Mouse (Mus musculus) midbrain, embryonic 14.5 days (tissue): ENCODE measurements at regions not wholly inside any gene's neighbourhood (a gene's known extent, or its start where the extent isn't known, plus 50 kb on each side); places are given as distances from the start of the nearest gene placed in this dataset.

ENCODE experiments used
- ATAC-seq: fragments of 200-750 bp; cut with Nextera tagmentation; 2 replicates; pipeline ENCODE4 v1.8.0; 2017; ENCODE audit warnings: moderate number of reproducible peaks, moderate library complexity; ENCODE audit not compliant: low FRiP score, low TSS enrichment
- DNase-seq: peaks from one replicate; pipeline ENCODE4 v3.0.0-alpha.2; 2015
- H3K27ac ChIP-seq: fragments of 300-500 bp; sonication (generic); replicated peaks from 2 replicates; pipeline ENCODE4 v1.5.1; 2014; ENCODE audit warnings: mild to moderate bottlenecking, low read depth, low read length, moderate library complexity
- H3K27me3 ChIP-seq: fragments of 300-500 bp; sonication (generic); 2 replicates; pipeline ENCODE4 v1.6.1; 2014; ENCODE audit warnings: low read length, control low read depth, mixed read lengths; ENCODE audit not compliant: control insufficient read depth, insufficient read depth
- H3K36me3 ChIP-seq: fragments of 300-500 bp; sonication (generic); 2 replicates; pipeline ENCODE4 v1.6.1; 2014; ENCODE audit warnings: low read length, control low read depth; ENCODE audit not compliant: control insufficient read depth, insufficient read depth
- H3K4me1 ChIP-seq: fragments of 300-500 bp; sonication (generic); 2 replicates; pipeline ENCODE4 v1.6.1; 2014; ENCODE audit warnings: mild to moderate bottlenecking, antibody characterized with exemption, low read length, control low read depth; ENCODE audit not compliant: control insufficient read depth, insufficient read depth
- H3K4me2 ChIP-seq: fragments of 300-500 bp; sonication (generic); 2 replicates; pipeline ENCODE4 v1.6.1; 2014; ENCODE audit warnings: mild to moderate bottlenecking, low read length, moderate library complexity
- H3K4me3 ChIP-seq: fragments of 300-500 bp; sonication (generic); replicated peaks from 2 replicates; pipeline ENCODE4 v1.5.1; 2014; ENCODE audit warnings: low read depth, low read length
- H3K9ac ChIP-seq: fragments of 300-500 bp; sonication (generic); replicated peaks from 2 replicates; pipeline ENCODE4 v1.6.1; 2014; ENCODE audit warnings: mild to moderate bottlenecking, low read length, moderate library complexity
- H3K9me3 ChIP-seq: fragments of 300-500 bp; sonication (generic); 2 replicates; pipeline ENCODE4 v1.6.1; 2016; ENCODE audit warnings: low read length, control low read depth, mixed read lengths; ENCODE audit not compliant: control insufficient read depth
- WGBS: fragments of 180-500 bp; shearing (Covaris S2); extraction: QIAGEN DNeasy Blood & Tissue Kit; methylation state at CpG from one replicate; pipeline ENCODE4 v1.1.7; 2014; 5-methylcytosine and 5-hydroxymethylcytosine counted together

DNA sequence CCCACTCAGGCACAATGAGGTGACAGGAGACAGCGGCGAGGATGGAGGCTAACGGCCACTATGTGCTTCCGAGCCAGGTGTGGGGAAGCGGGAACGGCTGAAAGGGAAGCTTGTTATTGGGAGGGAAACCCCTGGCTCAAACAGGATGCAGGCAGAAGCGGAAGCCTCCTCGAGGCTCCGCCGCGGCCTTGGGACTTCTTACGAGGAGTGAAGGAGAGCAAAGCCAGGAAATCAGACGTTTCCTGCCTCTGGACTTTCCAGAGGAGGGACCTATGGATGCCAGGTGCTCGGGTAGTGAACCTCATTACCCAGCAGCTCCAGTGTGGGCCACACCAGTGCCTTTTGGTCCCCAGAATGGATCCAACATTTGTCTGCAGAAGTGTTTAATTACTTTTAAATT lies 449.6 kb downstream of the Med13l start:
- 90% methylated on average over 14 of the region's 14 CpGs for WGBS
- no peak for DNase-seq
- ATAC-seq, result no peak
- no peaks in the 10 kb centered on the region for H3K27me3 ChIP-seq
- no peak overlapping the region for H3K27ac ChIP-seq
- H3K4me2 ChIP-seq, result no peak overlapping the region
- H3K4me3 ChIP-seq, result no peak overlapping the region
- H3K9ac ChIP-seq, result no peak overlapping the region
- no peaks in the 10 kb centered on the region for H3K9me3 ChIP-seq
- H3K4me1 ChIP-seq, result peaks cover 9% of the 10 kb centered on the region; the same call in 1 of the 2 replicates
- no peaks in the 10 kb centered on the region for H3K36me3 ChIP-seq

DNA sequence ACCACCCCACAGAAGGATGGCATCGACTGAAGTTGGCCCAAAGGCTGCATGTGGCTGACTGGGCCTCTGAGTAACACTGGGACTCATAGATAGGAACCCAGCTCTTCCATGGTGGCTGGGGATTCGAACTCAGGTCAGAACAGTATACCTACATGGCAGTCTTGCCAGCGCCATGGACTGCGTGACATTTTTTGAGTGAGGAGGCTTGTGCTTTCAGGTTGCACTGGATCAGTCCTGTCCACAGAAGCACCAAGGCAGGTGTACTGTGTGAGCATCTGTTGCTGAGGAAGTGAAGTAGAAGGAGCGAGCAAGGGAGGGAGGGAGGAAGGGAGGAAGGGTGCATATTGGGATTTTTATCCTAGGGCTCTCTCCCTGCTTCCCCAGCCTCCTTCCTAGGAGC lies 454.7 kb downstream of the Med13l start:
- H3K27me3 ChIP-seq, result no peaks in the 10 kb centered on the region

DNA sequence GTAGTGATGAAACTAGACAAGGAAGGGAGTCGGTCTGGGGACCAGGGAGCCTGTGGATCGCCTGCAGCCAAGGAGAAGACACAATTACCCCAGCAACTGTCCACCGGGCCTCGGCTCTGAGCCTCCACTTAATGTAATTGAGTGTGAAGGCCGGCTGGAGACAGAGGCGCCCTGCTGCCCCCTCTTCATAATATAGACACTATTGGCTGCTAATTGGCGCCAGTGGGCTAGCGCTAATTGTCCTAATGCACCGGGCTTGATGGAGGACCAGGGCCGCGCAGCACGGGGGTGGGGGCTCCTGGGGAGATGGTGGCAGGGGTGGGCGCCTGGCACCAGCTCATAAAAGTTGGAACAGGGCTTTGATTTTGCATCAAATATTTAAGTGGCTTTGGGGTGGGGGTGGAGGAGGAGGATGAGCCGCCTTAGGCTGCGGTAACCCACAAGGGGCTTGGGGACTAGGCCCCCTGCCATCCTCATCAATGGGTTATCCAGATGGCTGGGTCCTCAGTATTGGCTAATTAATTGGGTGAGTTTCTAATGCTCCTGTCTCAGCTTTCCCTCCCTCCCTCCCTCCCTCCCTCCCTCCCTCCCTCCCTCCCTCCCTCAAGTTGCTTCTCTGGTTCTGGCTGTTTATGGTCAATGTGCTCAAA lies 455.3 kb downstream of the Med13l start:
- DNase-seq (peak; percentile 69), ATAC-seq (peak; percentile 75)
- Histone ChIP-seq H3K27ac (no peak overlapping the region), H3K9me3 (no peaks in the 10 kb centered on the region), H3K4me3 (no peak overlapping the region), H3K27me3 (no peaks in the 10 kb centered on the region), H3K4me1 (0 out of 2 replicates have a peak, but pooled peaks cover 3% of the 10 kb centered on the region), H3K4me2 (no peak overlapping the region), H3K9ac (no peak overlapping the region), H3K36me3 (no peaks in the 10 kb centered on the region)
- 12% methylated on average over 15 of the region's 15 CpGs for WGBS

More for the DNA sequence above, 454.7 kb downstream of the Med13l start:
- Histone ChIP-seq H3K4me1 (0 out of 2 replicates have a peak, but pooled peaks cover 3% of the 10 kb centered on the region), H3K27ac (no peak overlapping the region), H3K36me3 (no peaks in the 10 kb centered on the region), H3K4me2 (no peak overlapping the region), H3K9me3 (no peaks in the 10 kb centered on the region), H3K9ac (no peak overlapping the region), H3K4me3 (no peak overlapping the region)
- DNase-seq (no peak), ATAC-seq (peak; percentile 11; the same call in 1 of the 2 replicates)
- 84% methylated on average over 5 of the region's 5 CpGs for WGBS

DNA sequence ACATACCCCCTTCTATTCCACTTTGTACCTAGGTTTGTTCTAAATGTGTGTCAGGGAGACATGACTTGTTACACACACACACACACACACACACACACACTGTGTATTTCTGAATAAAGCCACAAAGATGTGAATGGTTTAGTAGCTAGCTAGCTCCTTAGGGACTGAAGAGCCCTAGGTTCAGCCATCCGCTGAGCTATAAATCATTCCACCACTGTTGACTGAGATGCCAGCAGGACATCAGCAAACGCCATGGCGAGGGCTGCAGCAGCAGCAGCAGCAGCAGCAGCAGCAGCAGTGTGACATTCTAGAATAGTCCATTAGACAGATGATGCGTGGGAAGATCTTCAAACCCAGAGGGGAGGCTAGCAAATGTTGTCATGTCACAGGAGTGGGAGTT lies 455.9 kb downstream of the Med13l start:
- H3K27me3 ChIP-seq, result no peaks in the 10 kb centered on the region
- ATAC-seq (no peak), DNase-seq (peak; percentile 37)
- H3K27ac ChIP-seq, result no peak overlapping the region
- 37% methylated on average over 4 of the region's 4 CpGs for WGBS
- H3K4me3 ChIP-seq, result no peak overlapping the region
- no peak overlapping the region for H3K9ac ChIP-seq
- H3K36me3 ChIP-seq, result no peaks in the 10 kb centered on the region
- H3K9me3 ChIP-seq, result no peaks in the 10 kb centered on the region
- 0 out of 2 replicates have a peak, but pooled peaks cover 3% of the 10 kb centered on the region for H3K4me1 ChIP-seq
- H3K4me2 ChIP-seq, result no peak overlapping the region

DNA sequence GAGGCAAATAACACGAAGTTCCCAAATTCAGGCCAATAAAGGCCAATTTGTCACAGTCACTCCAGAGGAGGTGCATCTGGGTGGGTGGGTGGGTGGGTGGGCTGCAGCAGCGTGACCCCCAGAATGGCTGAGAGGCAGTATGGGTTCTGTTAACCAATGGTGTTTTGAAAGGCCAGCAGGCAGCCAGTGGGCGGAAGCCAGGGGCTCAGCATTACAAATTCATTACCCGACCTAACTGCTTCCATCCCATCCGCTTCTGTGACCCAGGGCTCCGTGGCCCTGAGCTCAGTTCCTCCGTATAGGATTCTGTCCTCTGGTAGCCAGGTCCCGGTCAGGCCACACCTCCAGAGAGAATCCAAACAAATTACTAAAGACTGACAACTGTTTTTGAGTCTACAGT lies 463.5 kb downstream of the Med13l start:
- no peaks in the 10 kb centered on the region for H3K27me3 ChIP-seq
- no peaks in the 10 kb centered on the region for H3K36me3 ChIP-seq
- no peak for DNase-seq
- H3K9me3 ChIP-seq, result no peaks in the 10 kb centered on the region
- no peaks in the 10 kb centered on the region for H3K4me1 ChIP-seq
- WGBS, result 51% methylated on average over 8 of the region's 8 CpGs
- ATAC-seq, result no peak
- H3K9ac ChIP-seq, result no peak overlapping the region
- H3K27ac ChIP-seq, result no peak overlapping the region
- H3K4me3 ChIP-seq, result no peak overlapping the region
- H3K4me2 ChIP-seq, result no peak overlapping the region

DNA sequence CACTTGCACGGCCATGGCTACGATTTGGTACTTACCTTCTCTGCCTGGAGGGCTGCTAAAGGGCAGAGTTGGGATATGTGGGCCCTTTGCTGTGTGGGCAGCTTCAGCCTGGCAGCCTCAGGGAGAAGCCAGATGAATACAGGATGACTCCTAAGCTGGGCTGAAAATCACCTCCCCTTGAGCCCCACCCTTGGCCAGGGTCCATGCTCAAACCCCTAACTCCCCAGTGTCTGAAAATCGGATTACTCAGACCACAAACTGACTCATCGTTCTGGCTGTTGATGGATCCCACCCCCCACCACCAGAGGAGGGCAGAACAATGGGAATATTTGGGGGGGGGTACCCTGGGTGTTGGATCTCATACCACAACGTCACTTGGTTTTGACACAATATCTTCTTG lies 471.6 kb downstream of the Med13l start:
- Histone ChIP-seq H3K4me1 (no peaks in the 10 kb centered on the region), H3K36me3 (no peaks in the 10 kb centered on the region), H3K27me3 (no peaks in the 10 kb centered on the region), H3K4me2 (no peak overlapping the region), H3K4me3 (no peak overlapping the region), H3K27ac (no peak overlapping the region), H3K9me3 (no peaks in the 10 kb centered on the region), H3K9ac (no peak overlapping the region)
- DNase-seq, result no peak
- no peak for ATAC-seq
- WGBS, result 84% methylated on average over 5 of the region's 5 CpGs

DNA sequence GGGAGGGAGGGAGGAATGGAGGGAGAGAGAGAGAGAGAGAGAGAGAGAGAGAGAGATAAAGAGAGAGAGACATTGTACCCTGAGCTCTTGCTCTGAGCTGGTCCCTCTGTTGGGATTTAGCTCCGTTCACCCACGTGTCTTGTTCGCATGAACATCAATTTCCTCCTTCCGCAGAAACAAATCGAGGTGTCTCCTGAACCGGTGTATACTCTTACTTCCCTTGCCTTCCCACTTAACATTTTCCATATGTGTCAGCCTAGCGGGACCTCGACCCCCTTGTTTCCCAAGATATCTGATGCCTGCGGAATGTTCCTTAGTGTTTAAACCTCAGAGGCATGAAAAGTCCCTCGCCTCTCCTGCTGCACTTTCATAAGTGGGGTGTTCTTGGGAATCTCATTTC lies 484.1 kb downstream of the Med13l start:
- DNase-seq (no peak), ATAC-seq (no peak)
- Histone ChIP-seq H3K4me2 (no peak overlapping the region), H3K4me3 (no peak overlapping the region), H3K4me1 (no peaks in the 10 kb centered on the region), H3K27me3 (no peaks in the 10 kb centered on the region), H3K27ac (no peak overlapping the region), H3K36me3 (no peaks in the 10 kb centered on the region), H3K9me3 (no peaks in the 10 kb centered on the region), H3K9ac (no peak overlapping the region)
- WGBS, result 91% methylated on average over 10 of the region's 10 CpGs

DNA sequence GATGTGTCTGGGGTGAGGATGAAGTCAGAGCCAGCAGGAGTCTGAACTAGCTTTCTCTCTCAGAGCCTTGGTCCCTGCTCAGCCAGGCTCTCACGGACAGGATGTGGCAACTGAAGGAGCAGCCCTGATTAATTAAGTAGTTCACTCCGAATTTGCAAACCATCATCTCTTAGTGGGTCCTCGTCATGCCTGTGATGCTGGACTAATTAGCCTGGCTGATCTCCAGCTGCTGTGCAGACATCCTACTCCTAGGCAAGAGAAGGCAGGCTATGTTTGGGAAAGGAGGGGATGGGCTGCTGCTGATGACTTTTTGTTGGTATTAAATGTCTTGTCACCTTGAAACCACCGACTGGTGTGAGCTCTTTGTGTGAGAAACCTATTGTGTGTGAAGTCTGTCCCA lies 487.1 kb downstream of the Med13l start:
- DNase-seq (no peak), ATAC-seq (no peak)
- no peak overlapping the region for H3K9ac ChIP-seq
- no peak overlapping the region for H3K27ac ChIP-seq
- 54% methylated on average over 4 of the region's 4 CpGs for WGBS
- H3K4me2 ChIP-seq, result no peak overlapping the region
- H3K4me3 ChIP-seq, result no peak overlapping the region
- no peaks in the 10 kb centered on the region for H3K9me3 ChIP-seq
- H3K4me1 ChIP-seq, result no peaks in the 10 kb centered on the region
- no peaks in the 10 kb centered on the region for H3K36me3 ChIP-seq
- no peaks in the 10 kb centered on the region for H3K27me3 ChIP-seq

DNA sequence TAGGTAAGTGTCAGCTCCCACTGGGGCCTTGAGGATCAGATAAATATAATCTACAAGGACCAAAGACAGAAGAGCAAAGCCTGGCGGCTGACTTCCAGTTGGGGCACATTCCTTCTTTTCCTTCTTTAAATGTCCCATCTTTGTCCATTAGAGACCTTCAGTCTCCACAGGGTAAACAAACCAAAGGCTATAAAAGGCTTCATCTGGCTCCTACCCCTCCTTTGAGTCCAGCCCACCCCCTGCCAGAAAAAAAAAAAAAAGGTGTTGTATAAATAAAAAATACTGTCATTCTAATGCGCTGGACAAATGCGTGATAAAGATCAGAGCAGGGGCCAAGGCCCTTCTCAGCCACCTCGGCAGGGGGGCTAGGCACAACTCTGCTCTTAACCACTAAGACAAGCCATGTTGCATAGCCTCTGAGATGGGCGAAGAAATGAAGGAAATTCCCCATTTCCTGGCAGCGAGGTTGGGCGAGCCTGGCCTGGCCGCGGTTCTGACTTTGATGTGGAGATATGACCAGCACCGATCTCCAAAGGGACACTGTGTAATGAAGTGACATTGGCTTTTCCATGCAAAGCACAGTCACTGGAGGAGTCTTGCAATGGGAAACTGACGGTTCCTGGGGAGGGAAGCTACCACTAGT lies 492.0 kb downstream of the Med13l start:
- Histone ChIP-seq H3K27me3 (no peaks in the 10 kb centered on the region), H3K4me3 (no peak overlapping the region), H3K9me3 (no peaks in the 10 kb centered on the region), H3K4me2 (no peak overlapping the region), H3K4me1 (peaks cover 6% of the 10 kb centered on the region; the same call in 1 of the 2 replicates), H3K9ac (no peak overlapping the region), H3K27ac (no peak overlapping the region), H3K36me3 (no peaks in the 10 kb centered on the region)
- ATAC-seq (no peak), DNase-seq (no peak)
- 76% methylated on average over 11 of the region's 11 CpGs for WGBS
